Mouse (Mus musculus) lung, postnatal 25 days (tissue): ENCODE measurements around the gene Fgf2.

ENCODE experiments used
- DNase-seq: peaks from one replicate; pipeline ENCODE4 v3.0.0; 2022; ENCODE audit warnings: low spot score

Fgf2 gene

DNA sequence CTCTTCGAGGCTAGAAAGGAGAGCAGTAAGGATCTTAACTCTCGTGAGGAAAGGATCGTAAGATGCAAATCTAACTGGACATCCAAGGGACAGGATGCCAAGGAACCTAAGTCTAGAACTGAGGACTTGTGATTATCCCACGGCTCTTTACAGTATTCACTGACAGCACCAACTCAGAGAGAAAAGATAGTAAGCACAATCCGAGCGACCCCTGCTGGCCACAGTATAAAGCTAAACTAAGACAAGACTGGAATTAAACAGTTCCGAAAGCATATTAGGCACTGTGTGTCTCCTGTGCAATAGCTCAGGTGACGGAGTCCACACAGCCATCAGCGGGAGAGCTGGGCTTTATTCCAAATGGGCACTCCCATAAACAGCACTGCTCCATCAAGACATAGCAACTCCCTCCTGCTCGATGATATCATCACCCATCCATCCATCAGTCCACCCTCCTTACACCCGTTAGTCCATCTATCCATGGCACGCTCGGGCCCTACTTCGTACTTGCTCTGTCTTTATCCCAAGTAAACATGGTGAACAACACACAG, 66.3 kb downstream of the Fgf2 start:
- peak; percentile 75 for DNase-seq

DNA sequence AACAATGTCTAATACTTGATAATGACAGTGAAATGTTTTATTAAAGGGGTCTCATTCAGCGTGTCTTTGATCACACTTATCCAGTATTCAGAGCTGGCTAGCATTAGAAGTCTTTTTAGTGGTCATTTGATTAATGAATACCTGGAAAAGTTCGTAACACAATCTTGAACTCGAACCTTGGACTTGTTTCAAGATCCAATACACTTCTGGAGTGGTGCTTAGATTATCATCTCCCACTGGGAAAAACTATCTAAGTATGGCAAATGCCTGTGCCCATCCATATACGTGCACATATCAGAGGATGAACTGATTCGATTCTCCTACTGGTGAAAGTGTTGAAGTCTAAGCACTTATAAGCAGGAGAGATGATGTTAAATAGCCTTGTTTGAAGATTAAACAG, 70.2 kb downstream of the Fgf2 start:
- no peak for DNase-seq

DNA sequence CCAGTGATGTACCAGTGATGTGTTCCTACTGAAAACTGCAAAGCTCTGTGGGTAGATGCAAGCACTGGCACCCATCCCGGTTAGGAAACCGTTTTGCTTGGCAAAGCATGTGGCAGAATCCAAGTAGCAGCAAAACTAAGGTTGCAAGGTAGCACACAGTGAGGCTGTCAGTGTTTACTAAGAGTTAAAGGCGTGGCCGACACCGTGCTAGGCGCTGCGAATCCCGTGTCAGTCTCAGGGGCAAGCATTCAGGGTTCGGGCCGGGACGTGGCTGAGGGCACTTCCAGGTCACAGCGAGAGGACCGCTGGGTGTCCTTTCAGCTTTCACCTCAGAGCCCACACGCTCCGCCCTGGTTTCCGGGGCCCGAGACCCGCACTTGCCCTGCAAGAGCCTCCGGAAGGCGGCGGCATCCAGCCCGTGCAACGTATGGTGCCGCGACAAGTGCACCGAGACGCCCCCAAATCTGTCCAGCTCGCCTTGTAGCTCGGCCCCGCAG, 70.9 kb downstream of the Fgf2 start:
- peak; percentile 60 for DNase-seq

DNA sequence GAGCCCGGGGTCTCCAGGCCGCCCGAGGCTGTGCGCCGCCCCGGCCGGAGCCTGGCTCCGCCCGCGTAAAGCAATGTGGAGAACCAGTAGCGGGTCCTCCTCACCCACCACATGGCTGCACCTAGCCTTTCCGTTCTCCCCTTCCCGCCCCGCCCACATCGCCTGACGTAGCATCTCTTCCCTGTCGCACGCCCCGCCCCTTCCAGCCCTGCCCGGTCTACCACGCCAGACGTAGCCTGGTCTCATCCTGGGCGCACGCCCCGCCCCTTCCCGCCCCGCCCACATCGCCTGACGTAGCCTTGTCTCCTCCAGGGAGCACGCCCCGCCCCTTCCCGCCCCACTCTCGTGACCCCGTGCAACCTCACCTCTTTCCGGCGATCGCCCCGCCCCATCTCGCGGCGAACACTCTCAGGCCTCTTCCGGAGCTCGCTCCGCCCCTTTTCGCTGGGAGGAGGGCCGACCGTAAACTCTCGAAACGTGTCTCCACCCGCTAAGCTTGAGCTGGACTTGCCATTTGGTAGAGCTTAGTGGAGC, 71.4 kb downstream of the Fgf2 start, which contains the start of gene Spata5:
Gene Spata5, plus strand, starts transcription at position 439 of the 534 bp plus-strand sequence.
- DNase-seq = peak; percentile 98

DNA sequence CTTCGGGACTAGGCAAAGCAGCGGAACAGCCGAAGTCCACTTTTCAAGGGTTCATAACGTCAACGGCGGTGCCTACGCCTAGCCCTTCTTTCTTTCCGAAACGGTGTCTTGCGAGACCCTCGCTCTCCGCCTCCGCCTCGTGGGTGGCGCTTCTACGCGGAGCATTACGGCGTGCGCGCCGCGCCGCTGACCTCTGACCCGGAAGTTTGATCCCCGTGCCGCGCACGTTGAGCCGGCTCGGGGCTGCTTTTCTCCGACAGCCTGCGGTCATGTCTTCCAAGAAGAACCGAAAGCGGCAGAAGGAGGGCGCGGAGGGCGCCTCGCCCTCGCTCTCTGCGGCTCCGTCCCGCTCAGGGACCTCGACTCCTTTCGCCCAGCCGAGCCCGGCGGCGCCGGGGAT, 71.9 kb downstream of the Fgf2 start, which contains the start of gene Nudt6:
Gene Nudt6, minus strand, starts transcription at position 140 of the 400 bp plus-strand sequence.
- DNase-seq = peak; percentile 90

DNA sequence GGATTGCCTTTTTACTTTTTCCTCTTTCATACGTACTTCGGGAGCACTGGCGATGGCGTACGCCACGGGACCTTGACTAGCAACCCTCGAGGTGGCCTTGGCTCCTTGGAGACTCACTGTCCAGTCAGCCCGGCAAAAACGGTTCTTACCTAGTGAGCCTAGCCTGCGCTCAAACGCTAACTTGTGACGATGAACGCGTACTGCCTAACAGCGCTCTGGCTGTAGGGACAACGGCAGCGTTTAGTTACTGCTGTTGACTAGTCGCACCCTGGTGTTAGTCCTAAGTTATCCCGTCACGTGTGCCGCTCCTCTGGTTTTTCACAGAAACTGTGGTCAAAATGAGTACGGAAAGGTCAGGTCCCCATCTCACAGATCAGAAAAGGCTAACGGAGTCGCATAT, 72.5 kb downstream of the Fgf2 start:
- DNase-seq = no peak

DNA sequence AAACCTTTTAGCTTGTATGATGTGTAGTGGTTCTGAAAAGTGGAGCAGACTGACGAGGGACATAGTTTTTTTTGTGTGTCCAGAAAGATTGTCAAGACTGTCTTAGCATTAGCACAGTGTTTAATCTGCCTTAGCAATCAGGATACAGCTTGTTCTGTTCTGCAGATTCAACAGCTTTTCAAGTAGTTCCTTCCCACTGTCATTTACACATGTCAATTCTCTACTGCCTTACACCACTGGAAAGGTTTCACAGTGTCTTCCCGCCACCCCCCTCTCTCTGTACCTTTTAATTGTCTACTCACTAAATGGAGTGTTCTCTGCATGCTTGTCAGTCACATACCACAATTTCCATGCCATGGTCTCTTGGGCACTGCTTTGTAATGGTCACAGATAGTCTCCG, 73.0 kb downstream of the Fgf2 start:
- no peak for DNase-seq

DNA sequence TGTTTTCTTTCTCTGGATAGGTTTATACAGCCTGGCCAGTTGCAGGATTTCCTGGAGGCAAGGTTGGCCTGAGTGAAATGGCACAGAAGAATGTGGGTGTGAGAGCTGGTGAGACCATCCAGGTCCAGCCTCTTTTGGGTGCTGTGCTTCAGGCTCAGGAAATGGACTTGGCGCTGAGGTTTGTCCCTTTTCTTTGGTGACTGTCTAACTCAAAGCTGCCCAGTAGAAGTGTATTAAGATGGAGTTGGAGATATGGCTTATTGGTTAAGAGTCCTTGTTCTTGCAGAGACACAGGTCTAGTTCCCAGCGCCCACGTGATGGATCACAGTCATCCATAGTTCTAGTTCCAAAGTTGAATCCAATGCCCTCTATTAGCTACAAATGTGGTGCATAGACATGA, 77.9 kb downstream of the Fgf2 start:
- no peak for DNase-seq

DNA sequence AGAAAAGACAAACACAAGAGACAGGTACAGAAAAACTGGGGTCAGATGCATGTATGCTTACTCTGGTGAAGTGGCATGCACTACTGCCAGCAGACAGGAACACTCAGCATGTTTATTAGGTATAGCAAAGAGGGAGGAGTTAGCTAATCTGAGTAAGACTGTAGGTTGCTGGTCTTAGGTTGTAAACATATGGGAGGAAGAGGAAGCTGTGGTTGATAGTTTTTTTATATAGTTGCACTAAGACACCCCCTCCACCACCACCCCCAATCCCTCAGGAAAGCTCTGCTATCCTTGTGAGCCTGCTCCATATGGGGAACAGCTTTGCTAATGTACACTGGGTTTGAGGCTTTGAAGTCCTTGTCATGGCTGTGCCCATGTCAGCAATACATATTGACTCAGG, 82.2 kb downstream of the Fgf2 start:
- no peak for DNase-seq

DNA sequence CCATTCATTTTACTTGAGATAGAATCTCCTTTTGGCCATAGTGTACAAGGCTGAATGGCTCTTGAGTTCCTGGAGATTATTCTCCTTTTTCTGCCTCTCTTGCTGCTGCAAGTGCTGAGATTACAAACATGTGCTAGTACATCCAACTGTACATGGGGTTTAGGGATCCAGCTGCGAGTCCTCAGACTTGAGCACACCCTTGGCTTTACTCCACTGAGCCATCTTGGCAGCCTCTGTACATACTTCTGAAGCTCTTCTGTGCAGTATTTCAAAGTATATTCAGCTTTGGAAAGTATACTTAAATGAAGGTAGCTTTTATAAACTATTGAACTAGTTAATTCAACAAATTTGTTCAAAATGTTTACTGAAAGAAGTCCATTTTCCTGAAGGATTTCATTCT, 91.6 kb downstream of the Fgf2 start:
- DNase-seq = no peak

DNA sequence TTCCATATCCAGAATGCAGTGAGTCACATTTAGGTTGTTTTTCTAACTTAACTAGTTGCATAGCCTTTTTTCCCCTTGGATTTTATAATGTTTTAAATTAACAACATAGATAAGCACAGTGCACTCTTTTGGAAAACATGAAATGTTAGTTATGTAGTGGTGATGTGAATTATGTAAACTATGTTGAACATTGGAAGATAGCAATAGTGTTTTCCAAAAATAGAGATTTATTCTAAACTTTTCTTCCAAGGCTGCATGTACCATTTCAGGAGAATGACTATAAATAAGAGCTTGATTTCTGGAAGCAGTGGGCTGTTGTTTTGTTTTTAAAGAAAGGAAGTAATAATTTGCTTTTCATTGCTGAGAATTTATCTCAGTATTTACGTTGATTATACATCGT, 95.3 kb downstream of the Fgf2 start:
- no peak for DNase-seq

DNA sequence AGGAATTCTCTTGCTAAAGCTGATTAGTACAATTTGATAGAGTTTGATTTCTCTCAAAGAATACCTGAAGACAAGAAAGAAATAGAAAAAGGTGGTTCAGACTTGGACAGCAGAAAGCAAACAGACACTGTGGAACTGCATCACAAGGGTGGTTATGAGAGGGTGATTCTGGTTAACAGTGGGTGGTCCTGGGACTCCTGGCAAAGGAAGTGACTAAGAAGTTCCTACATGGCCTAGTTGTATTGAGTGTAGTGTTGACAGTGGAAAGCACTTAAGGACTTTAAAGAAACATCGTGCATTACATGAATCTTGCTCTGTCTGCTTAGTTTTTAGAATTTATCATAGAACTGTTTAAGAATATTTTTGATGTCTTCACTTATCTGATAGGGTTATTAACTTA, 107.8 kb downstream of the Fgf2 start:
- no peak for DNase-seq
